Mouse (Mus musculus) gastrocnemius, postnatal 36 days (tissue): ENCODE results near the gene Pclo. TPM values are rescaled to one million over a fixed set of nuclear protein-coding genes. Genes with fewer than 3 reads are reported as not detected.
"Not testable (repeated sequence)": the region's sequence is repeated elsewhere in the genome, so short reads cannot be mapped to it uniquely, and the experiment has no call there.

Experiments used
- DNase-seq, 2 experiments: peaks; one replicate each; pipeline ENCODE4 v3.0.0; 2022
- intact Hi-C: fragments of 180-260 bp; cut with DNase I; formaldehyde crosslinking; loops from one replicate; pipeline ENCODE4 v1.15.1; 2025
- long read RNA-seq, 2 experiments: library from polyadenylated mRNA; stranded (forward); transcript quantifications; one replicate each; pipeline ENCODE4 v2.0.0; 2021
- total RNA-seq, 2 experiments: library from RNA; stranded (reverse); gene quantifications; 2 replicates each; pipeline ENCODE4 v1.2.3; 2021

Pclo gene
- total RNA-seq: under 1 TPM; 0.12 to 0.18 TPM
- long read RNA-seq, experiment 1: 0 reads
- long read RNA-seq, experiment 2: 0 reads

DNA sequence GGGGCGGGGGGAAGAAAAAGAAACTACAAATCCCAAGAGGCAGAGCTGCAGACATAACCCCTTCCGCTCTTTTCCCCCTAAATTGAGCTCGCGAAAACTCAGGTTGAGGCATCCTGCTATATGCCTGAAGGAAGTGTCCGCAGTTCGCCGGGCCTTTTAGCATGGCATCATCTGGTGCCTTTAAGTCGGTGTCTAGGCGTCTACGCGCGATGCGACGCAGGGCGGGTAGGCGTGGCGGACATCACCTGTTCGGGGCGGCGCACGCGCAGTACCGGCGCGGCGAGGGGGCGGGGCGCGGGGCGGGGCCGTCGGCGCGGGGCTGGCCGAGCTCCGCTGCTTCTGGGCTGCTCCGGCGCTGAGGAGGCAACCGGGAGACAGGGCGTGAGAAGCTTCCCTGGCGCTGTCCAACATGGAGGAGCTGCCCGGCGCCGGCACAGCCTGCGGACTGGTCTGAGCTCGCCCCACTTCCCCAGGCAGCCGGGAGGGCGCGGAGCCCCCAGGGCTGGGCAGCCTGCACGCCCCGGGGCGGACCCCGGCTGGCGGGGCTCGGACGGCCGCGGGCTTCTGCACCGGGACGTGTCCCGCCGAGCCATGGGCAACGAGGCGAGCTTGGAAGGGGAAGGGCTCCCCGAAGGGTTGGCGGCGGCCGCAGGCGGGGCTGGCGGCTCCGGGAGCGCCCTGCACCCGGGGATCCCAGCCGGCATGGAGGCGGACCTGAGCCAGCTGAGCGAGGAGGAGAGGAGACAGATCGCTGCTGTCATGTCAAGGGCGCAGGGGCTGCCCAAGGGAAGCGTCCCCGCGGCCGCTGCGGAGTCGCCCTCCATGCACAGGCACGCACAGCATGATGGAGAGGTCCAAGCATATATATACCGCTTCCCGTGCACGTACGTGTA is at the start of gene Pclo:
Gene Pclo, plus strand, starts transcription at position 288 of the 893 bp plus-strand sequence.
- intact Hi-C loops: no loop called here

DNA sequence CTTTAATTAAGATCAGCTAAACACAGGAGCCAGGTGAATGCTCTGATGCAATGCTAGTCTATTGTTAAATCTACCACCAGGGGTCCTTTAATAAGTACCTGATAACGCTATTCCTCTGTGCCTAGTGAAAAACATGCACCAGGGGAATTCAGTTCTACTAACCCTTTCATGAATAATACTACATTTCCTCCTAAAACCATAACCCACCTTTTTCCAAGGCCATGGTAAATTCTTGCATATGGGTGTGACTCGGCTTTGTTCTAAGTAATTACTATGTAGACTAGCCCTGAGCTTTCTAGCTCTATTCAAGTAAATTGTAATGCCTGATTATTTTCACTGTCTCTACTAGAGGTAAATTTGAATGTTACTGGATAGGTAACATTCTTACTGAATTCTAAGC is 20.3 kb upstream of the Pclo start:
- DNase-seq, intact Hi-C loops: not testable (repeated sequence)

More for the DNA sequence above, at the start of gene Pclo:
- DNase-seq: peak; percentile 23

DNA sequence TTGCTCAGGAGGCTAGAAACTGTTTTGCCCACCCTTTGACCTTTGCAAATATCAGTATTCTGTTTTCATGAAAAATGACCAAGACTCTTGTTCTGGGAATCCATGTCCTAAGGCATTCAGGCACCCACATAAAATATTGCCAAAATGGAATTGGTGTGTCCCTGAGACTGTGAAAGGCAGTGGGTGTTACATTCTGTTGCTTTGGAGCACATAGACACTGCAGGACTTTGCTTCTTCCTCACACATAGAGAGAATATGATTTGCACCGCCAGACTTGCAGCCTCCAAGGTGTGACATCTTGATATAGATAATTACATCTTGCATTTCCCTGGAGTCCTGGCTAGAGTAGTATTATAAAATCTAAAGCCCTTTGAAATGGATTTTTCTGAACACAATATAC is 6.2 kb upstream of the Pclo start:
- intact Hi-C loops: no loop called here
- DNase-seq: no peak

DNA sequence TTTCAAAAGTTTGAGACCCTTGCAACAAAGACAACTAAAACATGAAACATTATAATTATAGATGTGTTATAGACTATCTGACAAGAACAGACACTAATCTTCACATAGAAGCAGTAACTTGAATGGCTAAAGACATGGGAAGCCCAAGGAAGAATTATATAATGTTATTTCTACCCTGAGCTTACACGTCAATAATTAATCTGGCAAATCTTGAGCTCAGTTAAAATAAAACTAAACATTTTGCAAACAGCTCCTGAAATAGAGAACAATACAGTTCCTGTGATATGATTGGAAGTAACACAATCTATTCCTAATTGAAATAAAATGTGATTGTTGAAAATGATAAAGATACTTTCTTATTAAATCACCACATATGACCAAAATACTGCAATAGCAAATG is 5.1 kb upstream of the Pclo start:
- no peak for DNase-seq
- intact Hi-C loops: no loop called here

DNA sequence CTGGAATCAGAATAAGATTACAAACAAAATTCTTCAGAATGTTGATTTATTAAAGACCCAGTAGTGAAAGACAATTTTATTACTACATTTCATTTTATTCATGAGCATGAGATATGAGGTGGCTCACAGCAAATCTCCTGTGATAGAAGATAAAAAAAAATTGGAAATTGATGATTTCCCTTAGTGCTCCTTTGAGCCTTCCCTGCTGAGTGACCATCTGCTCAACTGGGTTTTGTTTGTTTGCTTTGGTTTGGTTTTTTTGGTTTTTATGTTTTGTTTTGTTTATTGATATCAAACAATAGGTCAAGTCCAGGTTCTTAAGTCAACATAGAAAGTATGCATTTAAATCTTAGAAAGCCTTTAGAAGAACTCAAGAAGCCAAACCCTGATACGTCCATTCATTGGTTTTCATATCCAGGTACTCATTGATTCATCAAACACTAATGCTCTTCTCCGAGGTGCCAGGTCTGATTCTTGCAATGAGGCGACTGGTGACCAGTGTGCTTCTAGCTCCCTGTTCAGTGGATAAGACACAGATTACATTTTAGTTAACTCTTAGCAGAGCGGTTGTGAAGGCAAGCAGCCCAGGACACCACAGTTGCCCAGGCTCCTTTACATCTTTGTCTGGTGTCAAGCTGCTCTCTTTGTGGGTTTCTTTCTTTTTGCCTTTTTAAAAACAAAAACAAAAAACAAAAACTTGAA is 3.6 kb downstream of the Pclo start:
- no peak for DNase-seq
- intact Hi-C loops: no loop called here

DNA sequence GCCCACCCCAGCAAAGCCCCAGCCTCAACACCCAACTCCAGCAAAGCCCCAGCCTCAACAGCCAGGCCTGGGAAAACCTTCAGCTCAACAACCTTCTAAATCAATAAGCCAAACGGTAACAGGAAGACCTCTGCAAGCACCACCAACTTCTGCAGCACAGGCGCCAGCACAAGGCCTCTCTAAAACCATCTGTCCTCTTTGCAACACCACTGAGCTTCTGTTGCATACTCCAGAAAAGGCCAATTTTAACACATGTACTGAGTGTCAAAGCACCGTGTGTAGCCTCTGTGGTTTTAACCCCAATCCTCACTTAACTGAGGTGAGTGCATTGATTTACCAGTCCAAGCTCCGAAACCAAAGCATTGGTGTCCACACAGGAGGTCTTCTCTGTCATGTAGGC is 7.3 kb downstream of the Pclo start:
- intact Hi-C loops: no loop called here
- DNase-seq: no peak

DNA sequence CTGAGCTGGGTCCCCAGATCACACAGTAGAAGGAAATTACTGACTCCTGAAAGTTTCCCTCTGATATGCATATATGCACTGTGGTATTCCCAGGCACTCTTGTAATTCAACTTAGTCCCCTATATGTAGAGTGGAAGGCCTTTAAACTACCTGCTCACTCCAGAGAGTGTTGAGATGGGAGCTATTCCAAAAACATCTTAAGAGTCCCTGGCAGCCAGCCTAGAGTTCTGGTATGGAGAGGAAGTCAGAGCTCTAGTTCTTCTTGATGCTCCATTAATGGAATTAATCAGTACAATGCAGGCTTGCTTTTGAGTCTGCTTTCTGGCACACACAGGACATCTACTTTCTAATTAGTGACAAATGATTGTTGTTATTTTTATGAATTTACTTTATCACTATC is 11.3 kb downstream of the Pclo start:
- DNase-seq: no peak
- intact Hi-C loops: no loop called here

DNA sequence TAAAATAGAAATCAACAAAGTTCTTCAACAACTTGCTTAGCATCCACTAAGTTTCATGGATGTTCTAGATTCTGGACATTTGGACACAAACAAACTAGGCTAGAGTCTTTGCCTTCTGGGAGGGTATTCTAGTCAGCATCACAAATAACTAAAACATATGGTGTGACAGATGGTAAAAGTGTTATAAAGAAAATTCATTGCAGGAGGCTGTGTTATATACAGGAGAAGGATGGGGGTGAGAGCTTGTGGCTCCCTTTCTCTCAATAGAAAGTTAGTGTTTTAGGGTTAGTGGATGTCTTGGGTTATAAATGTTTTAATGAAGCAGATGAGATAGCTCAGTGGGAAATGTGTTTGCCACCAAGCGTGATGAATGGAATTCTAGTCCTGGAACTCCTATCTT is 13.1 kb downstream of the Pclo start:
- intact Hi-C loops: no loop called here

DNA sequence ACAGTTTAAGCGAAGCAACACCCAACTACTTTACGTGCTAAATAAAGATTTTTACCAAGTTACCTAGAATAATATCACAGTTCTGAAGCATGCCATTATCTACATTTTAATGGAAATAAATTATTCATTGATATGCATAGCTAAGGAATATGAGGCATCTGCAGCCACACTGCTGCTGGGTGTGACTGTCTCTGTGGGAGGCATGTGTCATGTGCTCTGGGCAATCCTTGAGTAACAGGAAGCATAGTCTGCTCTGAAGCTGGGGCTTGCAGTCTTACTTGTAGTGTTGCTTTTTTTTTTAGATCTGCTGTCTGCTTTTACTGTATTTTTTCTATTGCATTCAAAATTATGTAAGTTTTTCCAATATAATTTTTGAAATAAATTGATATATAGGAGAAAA is 17.2 kb downstream of the Pclo start:
- DNase-seq: no peak
- intact Hi-C loops: no loop called here

More for the DNA sequence above, 13.1 kb downstream of the Pclo start:
- no peak for DNase-seq

DNA sequence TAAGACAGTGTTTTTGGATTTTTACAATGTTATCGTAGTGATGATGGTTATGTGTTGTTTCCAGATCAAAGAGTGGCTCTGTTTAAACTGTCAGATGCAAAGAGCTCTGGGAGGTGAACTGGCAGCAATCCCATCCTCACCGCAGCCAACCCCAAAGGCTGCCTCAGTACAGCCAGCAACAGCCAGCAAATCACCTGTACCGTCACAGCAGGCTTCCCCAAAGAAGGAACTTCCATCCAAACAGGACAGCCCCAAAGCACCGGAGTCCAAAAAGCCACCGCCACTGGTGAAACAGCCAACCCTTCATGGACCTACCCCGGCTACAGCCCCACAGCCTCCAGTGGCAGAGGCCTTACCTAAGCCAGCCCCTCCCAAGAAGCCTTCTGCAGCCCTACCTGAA is 24.6 kb downstream of the Pclo start:
- intact Hi-C loops: no loop called here
- no peak for DNase-seq

DNA sequence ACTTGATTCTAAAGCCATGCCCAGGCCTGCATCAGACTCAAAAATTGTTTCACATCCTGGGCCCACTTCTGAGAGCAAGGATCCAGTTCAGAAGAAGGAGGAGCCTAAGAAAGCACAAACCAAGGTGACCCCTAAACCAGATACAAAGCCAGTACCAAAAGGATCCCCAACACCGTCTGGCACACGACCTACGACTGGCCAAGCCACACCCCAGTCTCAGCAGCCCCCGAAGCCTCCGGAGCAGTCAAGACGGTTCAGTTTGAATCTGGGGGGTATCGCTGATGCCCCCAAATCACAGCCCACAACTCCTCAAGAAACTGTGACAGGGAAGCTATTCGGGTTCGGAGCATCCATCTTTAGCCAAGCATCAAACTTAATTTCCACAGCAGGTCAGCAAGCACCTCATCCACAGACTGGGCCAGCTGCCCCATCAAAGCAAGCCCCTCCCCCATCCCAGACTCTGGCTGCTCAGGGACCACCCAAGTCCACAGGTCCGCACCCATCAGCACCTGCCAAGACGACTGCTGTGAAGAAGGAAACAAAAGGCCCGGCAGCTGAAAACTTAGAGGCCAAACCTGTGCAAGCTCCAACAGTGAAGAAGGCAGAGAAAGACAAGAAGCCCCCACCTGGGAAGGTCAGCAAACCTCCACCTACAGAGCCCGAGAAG is 25.4 kb downstream of the Pclo start:
- DNase-seq: no peak
- intact Hi-C loops: no loop called here

DNA sequence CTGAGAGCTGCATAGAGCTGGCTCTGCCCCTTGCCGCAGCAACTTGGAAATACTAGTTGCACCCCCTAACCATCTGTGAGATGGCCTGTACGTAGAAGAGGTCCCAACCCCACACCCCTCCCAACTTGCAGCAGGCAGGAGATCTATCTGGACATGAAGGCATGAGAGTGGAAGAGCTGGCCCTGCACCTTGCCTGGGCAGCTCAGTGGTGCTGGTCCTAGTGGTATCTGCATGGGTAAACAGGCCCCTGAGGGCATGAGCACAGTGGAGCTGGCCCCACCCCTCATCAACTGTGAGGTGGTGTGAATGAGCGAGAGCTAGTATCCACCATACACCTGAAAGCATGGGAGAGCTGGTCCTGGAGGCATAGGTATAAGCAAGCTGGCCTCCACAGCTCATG is 60.9 kb downstream of the Pclo start:
- intact Hi-C loops: no loop called here
- DNase-seq: no peak

DNA sequence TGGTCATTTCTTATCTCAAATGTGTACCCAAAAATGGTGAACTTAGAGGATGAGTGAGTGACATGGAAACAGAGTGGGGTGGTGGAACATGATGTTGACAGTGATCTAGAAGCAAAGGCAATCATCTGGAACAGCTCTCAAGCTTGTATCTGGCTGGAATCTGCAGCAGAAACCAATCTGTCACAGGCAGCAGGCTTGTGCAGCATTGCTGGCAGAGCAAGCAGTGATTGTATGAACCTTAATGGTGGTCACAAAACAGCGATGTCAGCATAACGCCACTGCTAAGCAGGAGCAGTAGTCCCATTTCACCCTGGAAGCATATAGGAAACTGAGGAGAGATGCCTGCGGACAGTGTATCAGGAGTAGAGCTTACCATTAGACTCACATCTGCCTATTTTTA is 76.8 kb downstream of the Pclo start:
- no peak for DNase-seq
- intact Hi-C loops: no loop called here

DNA sequence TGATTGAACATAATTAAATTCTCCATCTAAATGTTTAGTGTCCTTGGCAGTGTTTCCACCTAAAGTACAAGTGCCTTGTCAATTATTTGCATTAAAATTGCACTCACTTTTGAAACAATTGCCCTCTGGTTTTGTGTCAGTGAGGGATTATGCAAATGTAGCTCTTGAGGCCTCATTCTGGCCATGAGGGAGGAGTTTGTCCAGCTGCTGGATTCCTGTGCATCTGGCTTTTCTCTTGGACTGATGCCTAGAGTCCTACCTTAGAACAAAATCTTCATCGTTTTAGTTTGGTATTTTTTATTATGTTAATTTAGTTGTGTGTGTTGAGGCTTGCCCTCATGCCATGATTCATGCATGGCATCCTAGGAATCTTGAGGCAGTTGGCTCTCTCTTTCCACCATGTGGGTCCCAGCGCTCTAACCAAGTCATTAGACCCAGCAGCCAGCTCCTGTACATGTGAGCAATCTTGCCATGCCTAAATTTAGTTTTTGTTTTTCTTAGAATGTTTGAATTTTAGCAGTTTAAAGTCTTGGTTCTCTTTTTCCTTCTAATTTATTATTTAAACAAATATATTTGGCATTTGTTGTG is 80.8 kb downstream of the Pclo start:
- intact Hi-C loops: no loop called here
- DNase-seq: no peak

DNA sequence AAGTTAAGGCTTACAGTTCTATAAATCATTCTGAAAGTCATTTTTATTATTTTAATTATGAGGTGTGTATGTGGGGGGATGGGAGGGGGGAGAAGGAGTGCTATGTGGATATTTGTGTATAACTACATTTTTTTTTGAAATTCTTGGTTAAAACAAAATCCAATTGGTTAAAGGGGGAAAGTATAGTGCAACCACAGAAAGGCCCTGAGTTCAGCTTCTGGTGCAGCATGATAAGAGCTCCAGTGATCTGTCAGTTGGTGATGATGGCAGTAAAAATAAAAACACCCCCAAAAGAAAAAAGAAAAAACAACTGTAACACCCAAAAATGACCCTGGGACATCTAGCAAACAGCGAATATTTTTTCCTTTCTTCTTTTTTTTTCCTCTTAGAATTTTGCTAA is 93.6 kb downstream of the Pclo start:
- intact Hi-C loops: no loop called here
- DNase-seq: no peak

DNA sequence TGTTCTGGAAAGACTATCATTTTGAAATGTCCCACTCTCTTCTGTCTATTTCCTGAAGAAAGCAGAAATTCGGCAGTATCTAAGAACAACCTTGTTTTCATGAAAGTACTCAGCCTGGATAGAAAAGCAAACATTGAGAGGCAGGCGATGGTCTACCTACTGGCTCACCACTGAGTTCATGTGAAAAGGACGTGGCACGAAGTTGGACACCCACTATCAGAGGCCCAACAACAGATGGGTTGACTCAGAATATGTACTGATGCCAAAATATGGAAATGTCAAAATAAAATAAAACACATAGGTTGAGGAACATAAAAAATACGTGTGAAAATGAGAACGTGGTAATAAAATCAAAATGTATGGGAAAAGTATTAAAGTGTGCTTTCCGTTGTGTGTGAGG is 106.4 kb downstream of the Pclo start:
- DNase-seq: no peak
- intact Hi-C loops: no loop called here

DNA sequence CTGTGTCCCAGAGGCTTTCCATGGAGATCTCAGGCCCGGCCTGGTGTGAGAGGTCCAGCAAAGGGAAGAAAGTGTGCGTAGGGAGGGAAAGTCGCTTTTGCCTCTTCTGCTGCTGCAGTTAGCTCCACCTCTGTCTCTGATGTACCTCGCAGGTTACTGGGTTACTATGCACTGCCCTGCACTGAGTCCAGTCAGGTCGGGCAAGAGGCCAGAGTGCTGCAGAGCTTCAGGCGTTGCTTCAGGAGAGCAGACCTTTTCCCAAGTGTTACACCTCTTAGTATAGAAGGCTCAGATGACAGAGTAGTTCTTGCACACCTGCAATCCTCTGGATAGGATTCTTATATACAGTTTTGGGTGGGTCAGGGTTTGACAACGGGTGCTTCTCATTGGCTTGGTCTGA is 108.6 kb downstream of the Pclo start:
- DNase-seq: no peak
- intact Hi-C loops: no loop called here

DNA sequence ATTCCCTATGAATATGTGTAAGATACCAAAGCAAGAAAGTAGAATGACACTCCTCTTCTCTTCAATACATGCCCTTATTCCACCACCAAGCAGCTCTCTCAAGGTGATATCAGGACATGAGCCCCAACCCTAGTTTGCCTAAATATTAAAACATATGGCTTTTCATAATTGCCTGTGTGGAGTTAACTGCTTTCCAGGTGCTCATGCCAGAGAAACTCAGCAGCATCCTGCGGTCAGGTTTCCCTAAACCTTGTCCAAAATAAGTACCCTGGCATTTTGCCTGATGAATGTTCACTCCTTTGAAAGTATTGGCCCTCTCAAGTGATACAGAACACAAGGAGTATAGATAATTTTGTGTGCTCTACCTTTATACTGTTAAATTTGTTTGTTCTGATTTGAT is 126.5 kb downstream of the Pclo start:
- DNase-seq: no peak
- intact Hi-C loops: no loop called here

DNA sequence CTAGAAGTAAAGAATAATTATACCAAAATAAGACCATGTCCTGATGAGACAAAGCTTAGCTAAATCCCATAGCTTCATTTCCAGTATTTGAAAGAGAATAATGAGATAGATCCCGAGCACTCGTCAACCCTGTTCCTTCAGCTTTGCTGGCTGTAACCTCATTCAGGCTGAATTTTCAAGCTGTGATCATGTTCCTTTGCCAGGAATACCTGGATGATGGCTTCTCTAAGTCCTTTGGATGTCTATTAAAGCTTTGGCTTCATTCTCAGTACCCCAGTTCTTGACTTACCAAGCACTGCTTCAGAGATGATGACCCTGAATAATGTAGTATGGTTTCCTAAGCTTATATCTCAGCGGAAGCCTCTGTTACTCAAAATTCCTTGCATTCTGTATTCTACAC is 131.1 kb downstream of the Pclo start:
- no peak for DNase-seq
- intact Hi-C loops: no loop called here

DNA sequence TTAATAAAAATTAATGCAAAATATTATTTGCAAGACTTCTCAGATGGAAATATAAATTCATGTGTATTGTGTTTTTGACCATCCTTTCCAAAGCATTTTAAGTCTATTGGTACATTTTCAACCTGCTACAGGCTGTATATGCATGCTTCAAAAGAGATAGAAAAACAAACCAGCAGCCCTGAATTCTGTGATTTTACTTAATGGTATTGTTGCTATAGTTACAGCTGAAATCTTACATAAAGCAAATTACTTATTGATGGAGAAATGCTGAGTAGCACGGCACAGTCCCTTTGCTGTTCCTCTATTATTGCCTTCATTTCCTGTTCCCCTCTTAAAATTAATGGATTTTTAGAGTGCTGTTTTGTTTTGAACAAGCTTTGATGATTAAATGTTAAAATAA is 145.9 kb downstream of the Pclo start:
- intact Hi-C loops: no loop called here
- DNase-seq: no peak

DNA sequence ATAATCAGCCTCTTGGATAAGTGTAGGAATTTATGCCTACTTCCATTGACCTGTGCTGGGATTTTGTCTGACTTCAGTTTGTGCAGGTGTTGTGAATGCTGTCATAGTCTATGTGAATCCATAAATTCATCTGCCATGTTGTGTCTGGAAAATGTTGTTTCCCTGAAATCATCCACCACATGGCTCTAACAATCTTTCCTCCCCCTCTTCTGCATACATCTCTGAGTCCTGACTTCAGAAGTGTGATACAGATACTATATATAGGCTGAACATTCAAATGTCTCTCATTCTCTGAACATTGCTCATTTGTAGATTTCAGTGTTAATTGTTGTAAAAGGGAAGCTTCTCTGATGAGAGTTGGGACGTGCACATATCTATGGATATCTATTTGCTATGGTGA is 147.5 kb downstream of the Pclo start:
- intact Hi-C loops: no loop called here
- no peak for DNase-seq
